Mouse (Mus musculus) heart, postnatal 0 days (tissue): ENCODE results near the gene Rrn3.
"Not testable (repeated sequence)": the region's sequence is repeated elsewhere in the genome, so short reads cannot be mapped to it uniquely, and the experiment has no call there.

Experiments
- CTCF ChIP-seq: IDR thresholded peaks from 2 replicates; pipeline ENCODE4 v1.5.1; 2016; ENCODE audit warnings: antibody characterized with exemption, control low read depth, low read depth
- EP300 ChIP-seq: IDR thresholded peaks from 2 replicates; pipeline ENCODE4 v1.6.1; 2016; ENCODE audit warnings: antibody characterized with exemption, low read depth

DNA sequence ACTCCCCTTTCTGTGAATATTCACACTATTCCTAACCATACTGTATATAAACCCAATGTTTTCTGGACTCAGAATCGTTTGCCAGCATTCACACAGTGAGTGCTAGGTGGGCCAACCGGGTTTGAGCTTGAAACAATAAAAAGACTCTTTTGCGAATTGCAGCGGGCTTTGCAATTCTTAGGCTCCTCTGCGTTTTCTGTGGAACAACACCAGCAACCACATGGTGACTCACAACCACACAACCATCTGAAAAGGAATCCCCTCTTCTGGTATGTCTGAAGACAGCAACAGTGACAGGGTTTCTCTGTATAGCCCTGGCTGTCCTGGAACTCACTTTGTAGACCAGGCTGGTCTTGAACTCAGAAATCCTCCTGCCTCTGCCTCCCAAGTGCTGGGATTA is 8.5 kb upstream of the Rrn3 start:
- TF ChIP-seq CTCF, EP300: not testable (repeated sequence)
